Mouse (Mus musculus): ENCODE measurements around the gene Tbc1d10b.
A peak's percentile ranks its signal among the peaks of the same experiment; 100 is the strongest.

Tbc1d10b gene

GRCm38 (mm10) chr7:127225147-127225995 is 17.1 kb upstream of the Tbc1d10b start:
- DNase-seq (ENCODE audit: low read depth): no peak

- no peak for DNase-seq (ENCODE audit: low read depth)
Observed at GRCm38 (mm10) chr7:127224616-127225015, 16.3 kb upstream of the Tbc1d10b start.

- DNase-seq (ENCODE audit: low read depth): no peak
Observed at GRCm38 (mm10) chr7:127223515-127224478, 15.5 kb upstream of the Tbc1d10b start.

GRCm38 (mm10) chr7:127223106-127223505 is 14.8 kb upstream of the Tbc1d10b start:
- no peak for DNase-seq (ENCODE audit: low read depth)

GRCm38 (mm10) chr7:127220440-127220839 is 12.2 kb upstream of the Tbc1d10b start:
- DNase-seq (ENCODE audit: low read depth): peak; percentile 76

GRCm38 (mm10) chr7:127218670-127219069 is 10.4 kb upstream of the Tbc1d10b start:
- no peak for DNase-seq (ENCODE audit: low read depth)

GRCm38 (mm10) chr7:127217901-127218642 is 9.8 kb upstream of the Tbc1d10b start:
- DNase-seq (ENCODE audit: low read depth): peak; percentile 86

GRCm38 (mm10) chr7:127217475-127217874 is 9.2 kb upstream of the Tbc1d10b start:
- no peak for DNase-seq (ENCODE audit: low read depth)

- DNase-seq (ENCODE audit: low read depth): peak; percentile 45
Observed at GRCm38 (mm10) chr7:127216307-127216706, 8.0 kb upstream of the Tbc1d10b start.

- peak; percentile 91 for DNase-seq (ENCODE audit: low read depth)
Observed at GRCm38 (mm10) chr7:127214981-127215871, 7.0 kb upstream of the Tbc1d10b start.

GRCm38 (mm10) chr7:127214521-127214920 is 6.3 kb upstream of the Tbc1d10b start:
- DNase-seq (ENCODE audit: low read depth): no peak

GRCm38 (mm10) chr7:127213930-127214329 is 5.7 kb upstream of the Tbc1d10b start:
- no peak for DNase-seq (ENCODE audit: low read depth)

GRCm38 (mm10) chr7:127213485-127213884 is 5.2 kb upstream of the Tbc1d10b start:
- DNase-seq (ENCODE audit: low read depth): peak; percentile 80

- no peak for DNase-seq (ENCODE audit: low read depth)
Observed at GRCm38 (mm10) chr7:127212432-127213250, 4.4 kb upstream of the Tbc1d10b start.

GRCm38 (mm10) chr7:127211014-127211745 is 2.9 kb upstream of the Tbc1d10b start:
- peak; percentile 54 for DNase-seq (ENCODE audit: low read depth)

- DNase-seq (ENCODE audit: low read depth): no peak
Observed at GRCm38 (mm10) chr7:127210266-127210665, 2.0 kb upstream of the Tbc1d10b start.

- peak; percentile 35 for DNase-seq (ENCODE audit: low read depth)
Observed at GRCm38 (mm10) chr7:127209851-127210250, 1.6 kb upstream of the Tbc1d10b start.

- DNase-seq (ENCODE audit: low read depth): peak; percentile 99
Observed at GRCm38 (mm10) chr7:127208553-127209438, 528 bp upstream of the Tbc1d10b start, which contains the start of gene Mylpf. TSS of gene Mylpf (plus strand) at chr7:127208890.

Measured in induced T-regulatory cell, adult 2 months (primary cell).